Mouse (Mus musculus) liver, embryonic 14.5 days (tissue): ENCODE measurements at regions not wholly inside any gene's neighbourhood (a gene's known extent, or its start where the extent isn't known, plus 50 kb on each side); places are given as distances from the start of the nearest gene placed in this dataset.

Experiments
- CTCF ChIP-seq: IDR thresholded peaks from 2 replicates; pipeline ENCODE4 v1.5.1; 2016; ENCODE audit warnings: antibody characterized with exemption, low read depth, control low read depth
- EP300 ChIP-seq: IDR thresholded peaks from 2 replicates; pipeline ENCODE4 v1.6.1; 2016; ENCODE audit warnings: antibody characterized with exemption, low read depth

- TF ChIP-seq EP300 (no peak), CTCF (no peak)
These were observed 234.4 kb downstream of the Epha4 start for GRCm38 (mm10) chr1:77280373-77281038.
